Mouse (Mus musculus) left cerebral cortex, adult 6 months (tissue): ENCODE data around the gene Me1. TPM values are rescaled to one million over a fixed set of nuclear protein-coding genes. Genes with fewer than 3 reads are reported as not detected.

Experiments used
- long read RNA-seq, 2 experiments: library from polyadenylated mRNA; unstranded; transcript quantifications; one replicate each; pipeline ENCODE4 v2.0.0; 2019 to 2020
- polyA plus RNA-seq: library from polyadenylated mRNA; unstranded; fragments of <200 nt; fragmentation: Nextera tagmentation; gene quantifications from 2 replicates; pipeline ENCODE4 v1.2.3, GENCODE M21; 2021

The Me1 gene
- polyA plus RNA-seq: 14.2 and 38.7 TPM in 2 replicates
- long read RNA-seq, experiment 1, transcript Me1-201 (14 exons, 3,288 nt): major isoform, 119 of 140 reads
- long read RNA-seq, experiment 1, partial matches to known transcripts: 18 of 140 reads
- long read RNA-seq, experiment 1, other reads (novel, unspliced or antisense): 3 of 140 reads
- long read RNA-seq, experiment 2, transcript Me1-201 (14 exons, 3,288 nt): major isoform, 18 of 38 reads
- long read RNA-seq, experiment 2, partial matches to known transcripts: 15 of 38 reads
- long read RNA-seq, experiment 2, other reads (novel, unspliced or antisense): 5 of 38 reads

GRCm38 (mm10) chr9:86695818-86696261 lies at the start of gene Me1:
Me1 (minus strand) TSS chr9:86695953.

GRCm38 (mm10) chr9:86742959-86743911 lies 47.5 kb upstream of the Me1 start, which contains the start of gene Prss35:
Prss35 (plus strand) TSS chr9:86743649.

GRCm38 (mm10) chr9:86571540-86572135 lies 124.1 kb downstream of the Me1 start, which contains the start of the genes Pgm3 and Rwdd2a:
Pgm3 (minus strand) TSS chr9:86571842.
Rwdd2a (plus strand) TSS chr9:86571991.

Other genes with a start within 250 kb of the Me1 start
- 2.2 and 2.4 TPM in 2 replicates for gene Ube2cbp, start 231.0 kb downstream of the Me1 start, polyA plus RNA-seq
- gene Dop1a, start 228.8 kb downstream of the Me1 start, polyA plus RNA-seq: 5.5 and 6.3 TPM in 2 replicates
- gene Pgm3, start 124.1 kb downstream of the Me1 start, polyA plus RNA-seq: 10.1 and 13.3 TPM in 2 replicates
- 56.2 and 56.6 TPM in 2 replicates for gene Rwdd2a, start 124.0 kb downstream of the Me1 start, polyA plus RNA-seq
- gene Prss35, start 47.7 kb upstream of the Me1 start, polyA plus RNA-seq: 0.93 and 1.0 TPM in 2 replicates
- gene Snap91, start 184.7 kb upstream of the Me1 start, polyA plus RNA-seq: 61.5 and 145 TPM in 2 replicates